Mouse (Mus musculus): Measurements from ENCODE around the gene 2310003L06Rik.

Gene 2310003L06Rik

GRCm38 (mm10) chr5:87969201-87969600, at the start of gene 2310003L06Rik, which contains the start of gene Gm28434:
Gene 2310003L06Rik, plus strand, starts transcription at chr5:87969459.
Gene Gm28434, plus strand, starts transcription at chr5:87969517.
- DNase-seq (ENCODE audit: low read depth, low spot score) = no peak

GRCm38 (mm10) chr5:87925372-87925771, 43.9 kb upstream of the 2310003L06Rik start, which contains the start of gene Csn3:
Gene Csn3, plus strand, starts transcription at chr5:87925579.
- peak; percentile 34 for DNase-seq (ENCODE audit: low read depth, low spot score)

- no peak for DNase-seq (ENCODE audit: low read depth, low spot score)
Measured at GRCm38 (mm10) chr5:87931603-87932002, 37.7 kb upstream of the 2310003L06Rik start.

- DNase-seq (ENCODE audit: low read depth, low spot score) = peak; percentile 4
Measured at GRCm38 (mm10) chr5:87940752-87941151, 28.5 kb upstream of the 2310003L06Rik start.

- no peak for DNase-seq (ENCODE audit: low read depth, low spot score)
Measured at GRCm38 (mm10) chr5:87942515-87942914, 26.7 kb upstream of the 2310003L06Rik start.

GRCm38 (mm10) chr5:87951836-87952235, 17.4 kb upstream of the 2310003L06Rik start:
- DNase-seq (ENCODE audit: low read depth, low spot score) = no peak

GRCm38 (mm10) chr5:87979139-87979538, 9.9 kb downstream of the 2310003L06Rik start, which contains the start of gene Cabs1:
Gene Cabs1, plus strand, starts transcription at chr5:87979439.
- DNase-seq (ENCODE audit: low read depth, low spot score) = no peak

GRCm38 (mm10) chr5:87982468-87983214, 13.4 kb downstream of the 2310003L06Rik start:
- no peak for DNase-seq (ENCODE audit: low read depth, low spot score)

- no peak for DNase-seq (ENCODE audit: low read depth, low spot score)
Measured at GRCm38 (mm10) chr5:88002249-88002648, 33.0 kb downstream of the 2310003L06Rik start, which contains the start of gene Smr3a. Gene Smr3a, plus strand, starts transcription at chr5:88002549.

- DNase-seq (ENCODE audit: low read depth, low spot score) = no peak
Measured at GRCm38 (mm10) chr5:88005241-88005640, 36.0 kb downstream of the 2310003L06Rik start.
